Mouse (Mus musculus) adrenal gland, postnatal 10 days (tissue): ENCODE results near the gene Extl2. TPM values are rescaled to one million over a fixed set of nuclear protein-coding genes. Genes with fewer than 3 reads are reported as not detected.

Experiments used
- microRNA-seq: library from miRNA; unstranded; fragments of <30 nt; microRNA quantifications from one replicate; pipeline ENCODE4 v1.2.0, GENCODE M21; 2021
- total RNA-seq, 2 experiments: library from RNA; stranded (reverse); gene quantifications; 2 replicates each; pipeline ENCODE4 v1.2.3; 2021

The Extl2 gene
- total RNA-seq, 2 experiments from 2014 or later, result 18.1 TPM

Small RNAs within 50 kb of the gene (microRNA-seq; reads per million reads assigned to microRNA genes)
- gene Mir669n, result not detected

Other genes starting within 250 kb of the Extl2 start
- gene Dph5, start 119.6 kb upstream of the Extl2 start, total RNA-seq, result 10 to 100 TPM; 18.9 to 19.3 TPM
- 10 to 100 TPM; 34.2 to 37.4 TPM for gene Slc30a7, start 56 bp upstream of the Extl2 start, total RNA-seq
- 10 to 100 TPM; 26.4 to 33.8 TPM for gene Vcam1, start 122.2 kb downstream of the Extl2 start, total RNA-seq
- gene Gpr88, start 246.0 kb downstream of the Extl2 start, total RNA-seq, result under 1 TPM; 0.55 to 0.75 TPM